Mouse (Mus musculus): ENCODE measurements around the gene Wnk4.

GRCm38 (mm10) chr11:101307744-101308143 is 47.4 kb downstream of the Wnk4 start:
- no peak for TF ChIP-seq CTCF (IDR thresholded peaks at IDR 0.05; ENCODE audit: control insufficient read depth, insufficient read depth, insufficient replicate concordance, low read depth, low read length)
- no peak for TF ChIP-seq POLR2A (IDR thresholded peaks at IDR 0.05; ENCODE audit: control insufficient read depth, low read depth, low read length)

All from testis, adult 2 months (tissue).